Mouse (Mus musculus) adrenal gland, postnatal 36 days (tissue): ENCODE measurements around the gene Gm4553. TPM values are rescaled to one million over a fixed set of nuclear protein-coding genes. Genes with fewer than 3 reads are reported as not detected.
"Not testable (repeated sequence)": the region's sequence is repeated elsewhere in the genome, so short reads cannot be mapped to it uniquely, and the experiment has no call there.

Source experiments
- DNase-seq, 2 experiments: peaks; one replicate each; pipeline ENCODE4 v3.0.0; 2021; ENCODE audit warnings: mixed read lengths in 1 of 2
- long read RNA-seq, 2 experiments: library from polyadenylated mRNA; stranded (forward); transcript quantifications; one replicate each; pipeline ENCODE4 v2.0.0; 2021; ENCODE audit warnings: borderline sequencing depth in 2 of 2
- total RNA-seq, 2 experiments: library from RNA; stranded (reverse); gene quantifications; 2 replicates each; pipeline ENCODE4 v1.2.3; 2021

The Gm4553 gene
- not detected for total RNA-seq
- long read RNA-seq, experiment 1 = 0 reads
- long read RNA-seq, experiment 2 = 0 reads

DNA sequence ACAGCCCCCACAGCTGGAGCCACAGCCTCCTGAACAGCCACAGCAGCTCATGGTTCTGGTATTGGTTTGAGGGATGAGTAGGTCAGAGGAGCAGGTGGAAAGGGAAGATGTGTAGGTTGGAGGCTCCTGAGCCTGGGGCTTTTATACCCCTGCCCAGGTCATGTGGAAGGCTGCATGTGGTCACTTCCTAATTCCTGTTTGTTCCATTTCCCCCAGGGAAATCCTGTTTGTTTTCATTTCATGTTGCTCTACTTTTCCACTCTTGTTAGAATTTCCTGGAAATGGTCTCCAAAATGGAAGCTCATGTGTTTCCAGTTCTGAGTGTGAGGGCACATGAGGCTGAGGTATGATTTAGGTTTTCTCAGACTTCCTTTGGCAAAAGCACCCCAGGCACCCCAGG is at the start of gene Gm4553:
TSS of gene Gm4553 (minus strand) at position 101 of the 400 bp plus-strand sequence.
- DNase-seq = not testable (repeated sequence)

DNA sequence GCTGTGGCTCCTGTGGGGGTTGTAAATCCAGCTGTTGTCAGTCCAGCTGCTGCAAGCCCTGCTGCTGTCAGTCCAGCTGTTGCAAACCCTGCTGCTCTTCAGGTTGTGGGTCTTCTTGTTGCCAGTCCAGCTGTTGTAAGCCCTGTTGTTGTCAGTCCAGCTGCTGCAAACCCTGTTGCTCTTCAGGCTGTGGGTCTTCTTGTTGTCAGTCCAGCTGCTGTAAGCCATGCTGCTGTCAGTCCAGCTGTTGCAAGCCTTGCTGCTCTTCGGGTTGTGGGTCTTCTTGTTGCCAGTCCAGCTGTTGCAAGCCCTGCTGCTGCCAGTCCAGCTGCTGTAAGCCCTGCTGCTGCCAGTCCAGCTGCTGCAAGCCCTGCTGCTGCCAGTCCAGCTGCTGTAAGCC is 46.6 kb upstream of the Gm4553 start:
- DNase-seq = not testable (repeated sequence)

DNA sequence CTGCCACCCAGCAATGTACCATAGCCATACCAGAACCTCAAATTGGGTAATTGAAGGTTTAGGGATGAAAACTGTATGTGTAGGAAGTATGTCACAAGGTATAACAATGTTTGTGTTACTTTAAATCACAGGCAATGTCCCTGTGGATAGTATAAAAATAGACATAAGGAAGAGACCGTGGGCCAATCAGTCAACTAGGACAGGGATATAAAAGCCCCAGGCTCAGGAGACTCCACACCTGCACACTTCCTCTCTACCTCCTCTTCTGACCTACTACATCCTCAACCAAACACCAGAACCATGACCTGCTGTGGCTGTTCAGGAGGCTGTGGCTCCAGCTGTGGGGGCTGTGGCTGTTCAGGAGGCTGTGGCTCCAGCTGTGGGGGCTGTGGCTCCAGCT is 46.0 kb upstream of the Gm4553 start, which contains the start of gene Gm7579:
TSS of gene Gm7579 (plus strand) at position 301 of the 400 bp plus-strand sequence.
- DNase-seq = no peak

DNA sequence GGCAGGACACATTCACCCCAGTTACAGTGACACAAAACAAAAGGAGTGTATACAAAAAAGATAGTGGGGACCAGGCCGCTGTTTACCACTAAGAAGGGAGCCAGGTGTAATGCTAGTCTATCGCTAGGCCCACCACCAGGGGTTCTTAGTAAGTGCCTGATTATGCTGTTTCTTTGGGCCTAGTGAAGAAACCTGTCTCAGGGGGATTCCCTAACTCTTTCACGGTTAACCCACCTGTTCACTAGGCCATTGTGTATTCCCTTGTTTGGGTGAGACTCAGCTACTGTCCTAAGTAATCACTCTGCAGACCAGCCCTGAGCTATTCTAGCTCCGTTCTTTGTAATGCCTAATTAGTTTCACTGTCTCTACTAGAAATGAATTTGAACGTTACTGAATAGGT is 41.4 kb upstream of the Gm4553 start:
- DNase-seq = not testable (repeated sequence)

DNA sequence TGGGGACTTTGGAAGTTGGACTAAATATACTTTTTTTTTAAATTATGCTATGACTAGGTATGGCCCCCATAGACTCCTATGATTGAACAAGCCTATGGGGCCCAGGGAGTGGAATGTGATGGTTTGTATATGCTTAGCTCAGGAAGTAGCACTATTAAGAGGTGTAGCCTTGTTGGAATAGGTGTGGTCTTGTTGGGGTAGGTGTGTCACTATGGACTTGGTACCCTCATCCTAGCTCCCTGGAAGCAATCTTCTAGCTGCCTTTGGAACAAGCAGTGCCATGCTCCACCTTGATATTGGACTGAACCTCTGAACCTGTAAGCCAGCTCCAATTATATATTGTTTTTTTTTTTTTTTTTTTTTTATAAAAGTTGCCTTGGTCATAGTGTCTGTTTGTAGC is 39.9 kb upstream of the Gm4553 start:
- no peak for DNase-seq

DNA sequence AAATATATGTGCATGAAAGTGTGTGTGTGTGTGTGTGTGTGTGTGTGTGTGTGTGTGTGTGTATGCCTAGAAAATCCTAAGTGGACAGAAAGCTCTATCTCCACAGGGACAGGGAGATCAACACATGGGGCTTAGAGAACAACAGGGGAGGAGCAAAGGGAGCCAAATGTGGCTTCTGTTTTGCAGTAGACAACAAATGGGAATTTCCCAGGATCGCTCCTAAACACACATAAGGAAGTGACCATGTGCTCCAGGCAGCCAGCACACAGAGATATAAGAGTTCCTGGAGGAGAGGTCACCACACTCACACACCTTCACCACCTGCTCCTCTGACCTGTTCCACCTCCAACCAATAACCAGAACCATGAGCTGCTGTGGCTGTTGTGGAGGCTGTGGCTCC is 35.5 kb upstream of the Gm4553 start, which contains the start of gene Krtap5-3:
TSS of gene Krtap5-3 (plus strand) at position 301 of the 400 bp plus-strand sequence.
- DNase-seq = no peak

DNA sequence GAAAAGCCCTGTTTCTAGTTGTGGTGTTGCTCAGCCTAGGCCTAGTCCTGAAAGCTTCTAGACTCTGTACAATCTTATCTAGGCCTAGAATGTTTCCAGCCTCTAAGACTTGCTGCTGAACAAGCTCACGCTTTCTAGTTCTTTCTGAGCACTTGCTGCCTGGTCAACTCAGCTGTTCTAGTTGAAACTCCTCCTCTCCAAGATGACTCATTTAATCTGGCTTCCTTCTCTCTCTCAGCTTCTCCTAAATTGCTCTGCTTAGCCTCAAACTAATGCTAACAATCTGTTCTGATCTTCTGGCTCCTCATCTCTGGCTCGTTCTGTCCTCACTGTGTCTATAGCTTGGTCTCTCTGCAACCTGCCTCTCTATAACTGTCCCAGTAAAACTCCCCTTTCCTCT is 33.2 kb upstream of the Gm4553 start:
- no peak for DNase-seq

DNA sequence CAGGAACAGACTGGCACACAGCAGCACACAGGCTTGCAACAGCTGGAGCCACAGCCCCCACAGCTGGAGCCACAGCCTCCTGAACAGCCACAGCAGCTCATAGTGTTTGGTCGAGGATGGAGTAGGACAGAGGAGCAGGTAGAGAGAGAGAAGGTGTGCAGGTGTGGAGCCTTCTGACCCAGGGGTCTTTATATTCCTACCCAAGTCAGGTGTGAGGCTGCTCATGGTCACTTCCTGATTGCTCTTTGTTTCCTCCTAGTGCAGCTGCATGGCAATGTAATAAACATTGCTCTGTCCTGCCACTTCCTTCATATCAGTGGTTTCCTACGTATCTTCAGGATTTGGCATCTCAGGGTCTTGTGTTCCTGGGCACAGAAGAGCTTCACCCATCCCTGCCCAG is 24.8 kb upstream of the Gm4553 start, which contains the start of gene Gm10153:
TSS of gene Gm10153 (minus strand) at position 101 of the 400 bp plus-strand sequence.
- no peak for DNase-seq

DNA sequence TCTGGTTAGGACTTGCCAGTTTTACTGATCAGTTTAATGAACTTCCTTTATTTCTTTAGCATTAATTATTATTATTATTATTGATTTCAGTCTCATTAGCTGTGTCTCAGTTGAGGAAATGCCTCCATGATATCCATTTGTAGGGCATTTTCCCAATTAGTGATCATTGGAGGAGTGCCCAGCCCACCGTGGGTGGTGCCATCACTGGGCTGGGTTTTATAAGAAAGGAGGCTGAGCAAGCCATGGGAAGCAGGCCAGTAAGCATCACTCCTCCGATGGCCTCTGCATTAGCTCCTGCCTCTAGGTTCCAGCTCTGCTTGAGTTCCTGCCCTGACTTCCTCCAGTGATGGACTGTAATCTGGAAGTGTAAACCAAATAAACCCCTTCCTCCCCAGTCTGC is 22.6 kb upstream of the Gm4553 start:
- no peak for DNase-seq

DNA sequence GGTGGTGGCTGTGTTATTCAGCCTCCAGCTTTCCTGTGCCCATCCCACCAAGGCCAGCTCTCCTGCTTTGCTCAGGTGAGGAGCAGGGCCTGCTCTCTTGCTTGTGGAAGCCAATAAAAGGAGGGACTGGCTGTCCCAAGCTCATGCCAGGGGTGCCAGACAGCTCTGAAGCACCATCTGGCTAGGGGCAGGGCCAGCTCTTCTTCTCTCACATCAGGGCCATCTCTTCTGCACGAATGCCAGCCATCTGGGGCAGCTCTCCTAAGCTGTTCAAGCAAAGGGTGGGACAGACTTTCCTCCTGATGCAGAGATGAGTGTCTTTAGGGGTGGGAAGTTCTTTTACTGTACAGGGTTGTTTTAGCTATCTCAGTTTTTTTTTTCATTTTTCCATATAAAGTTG is 15.5 kb upstream of the Gm4553 start:
- no peak for DNase-seq

DNA sequence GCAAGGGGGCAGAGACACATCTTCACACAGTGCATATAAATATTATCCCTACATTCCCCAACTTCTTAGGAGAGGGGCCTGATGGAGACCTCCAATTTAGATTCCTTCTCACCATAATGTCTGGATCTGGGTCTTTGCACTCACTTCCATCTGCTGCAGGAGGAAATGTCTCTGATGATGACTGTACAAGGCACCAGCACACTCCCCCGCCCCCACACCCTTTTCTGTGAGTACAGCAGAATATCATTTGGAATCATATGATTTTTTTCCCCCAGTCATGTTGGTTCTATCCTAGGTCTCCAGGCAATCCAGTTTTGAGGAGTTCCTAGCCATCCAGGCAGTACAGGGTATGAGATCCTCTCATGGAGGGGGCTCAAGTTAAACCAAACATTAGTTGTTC is 13.1 kb upstream of the Gm4553 start:
- no peak for DNase-seq

DNA sequence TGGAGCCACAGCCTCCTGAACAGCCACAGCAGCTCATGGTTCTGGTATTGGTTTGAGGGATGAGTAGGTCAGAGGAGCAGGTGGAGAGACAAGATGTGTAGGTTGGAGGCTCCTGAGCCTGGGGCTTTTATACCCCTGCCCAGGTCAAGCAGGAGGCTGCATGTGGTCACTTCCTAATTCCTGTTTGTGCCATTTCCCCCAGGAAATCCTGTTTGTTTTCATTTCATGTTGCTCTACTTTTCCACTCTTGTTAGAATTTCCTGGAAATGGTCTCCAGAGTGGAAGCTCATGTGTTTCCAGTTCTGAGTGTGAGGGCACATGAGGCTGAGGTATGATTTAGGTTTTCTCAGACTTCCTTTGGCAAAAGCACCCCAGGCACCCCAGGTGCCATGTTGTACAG is 10.4 kb upstream of the Gm4553 start, which contains the start of gene Krtap5-2:
TSS of gene Krtap5-2 (minus strand) at position 101 of the 400 bp plus-strand sequence.
- DNase-seq = not testable (repeated sequence)

DNA sequence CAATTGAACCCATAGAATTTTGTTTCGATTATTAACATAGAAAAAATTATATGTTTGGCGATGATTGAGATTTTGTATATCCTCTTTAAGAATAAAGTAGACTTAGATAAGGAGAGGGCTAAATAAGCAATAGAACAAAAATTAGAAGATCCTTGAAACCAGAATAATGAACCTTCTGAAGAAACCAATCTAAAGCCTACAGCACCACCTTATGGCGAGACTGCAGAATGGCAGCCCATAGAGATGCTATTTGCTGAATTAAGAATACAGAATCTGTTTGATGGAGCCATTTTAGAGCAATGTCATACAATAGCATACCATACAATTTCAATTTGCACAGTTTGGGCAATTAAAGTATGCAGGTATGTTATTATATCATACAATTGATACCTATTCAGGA is 4.3 kb upstream of the Gm4553 start:
- peak in 1 of 2 experiments; percentile 5 for DNase-seq

DNA sequence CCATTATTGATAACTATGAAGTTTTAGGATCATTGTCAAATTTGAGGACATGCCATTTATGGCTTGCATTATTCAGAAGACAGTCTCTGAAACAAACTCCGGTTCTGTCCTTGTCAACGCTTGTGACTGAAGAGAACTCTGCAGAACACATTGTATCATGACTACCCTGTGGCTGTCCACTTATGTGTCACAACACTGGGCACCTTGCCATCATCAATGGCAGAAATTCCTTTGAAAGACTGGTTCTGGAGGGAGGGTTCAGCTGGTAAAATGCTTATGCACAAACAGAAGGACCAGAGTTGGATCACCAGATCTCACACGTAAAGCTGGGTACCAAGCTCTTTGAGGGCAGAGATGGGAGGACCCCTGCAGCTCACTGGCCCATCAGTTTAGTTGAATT is 6.2 kb downstream of the Gm4553 start:
- peak; percentile 17 to 66 for DNase-seq

DNA sequence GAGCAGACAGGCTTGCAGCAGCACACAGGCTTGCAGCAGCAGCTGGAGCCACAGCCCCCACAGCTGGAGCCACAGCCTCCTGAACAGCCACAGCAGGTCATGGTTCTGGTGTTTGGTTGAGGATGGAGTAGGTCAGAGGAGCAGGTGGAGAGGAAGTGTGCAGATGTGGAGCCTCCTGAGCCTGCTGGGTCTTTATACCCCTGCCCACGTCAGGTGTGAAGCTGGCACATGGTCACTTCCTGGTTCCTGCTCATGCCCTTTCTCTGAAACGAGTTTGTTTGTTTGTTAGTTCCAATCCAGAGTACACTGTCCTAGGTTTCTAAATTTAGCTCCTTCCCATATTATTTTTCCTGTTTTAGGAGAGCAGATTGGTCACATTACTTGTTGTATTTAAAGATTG is 8.5 kb downstream of the Gm4553 start, which contains the start of gene Gm29735:
TSS of gene Gm29735 (minus strand) at position 101 of the 400 bp plus-strand sequence.
- DNase-seq = not testable (repeated sequence)

DNA sequence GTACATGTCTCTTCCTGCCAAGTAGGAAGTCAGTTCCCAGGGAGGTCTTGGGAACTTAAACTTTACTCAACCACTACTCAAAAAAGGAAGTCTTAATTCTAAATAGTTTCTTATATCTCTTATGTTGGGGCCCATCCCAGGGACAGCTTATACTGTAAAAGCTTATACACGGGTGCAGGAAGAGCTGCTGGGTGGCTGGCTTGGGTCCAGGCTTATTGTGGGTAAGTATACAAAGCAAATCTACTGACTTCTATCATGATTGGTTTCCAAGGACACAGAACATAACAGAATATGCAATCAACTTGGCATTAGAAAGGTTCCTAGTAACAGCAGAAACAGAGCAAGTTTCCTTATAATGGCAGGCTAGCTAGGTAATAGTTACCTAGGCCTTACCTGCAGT is 10.2 kb downstream of the Gm4553 start:
- DNase-seq = no peak

DNA sequence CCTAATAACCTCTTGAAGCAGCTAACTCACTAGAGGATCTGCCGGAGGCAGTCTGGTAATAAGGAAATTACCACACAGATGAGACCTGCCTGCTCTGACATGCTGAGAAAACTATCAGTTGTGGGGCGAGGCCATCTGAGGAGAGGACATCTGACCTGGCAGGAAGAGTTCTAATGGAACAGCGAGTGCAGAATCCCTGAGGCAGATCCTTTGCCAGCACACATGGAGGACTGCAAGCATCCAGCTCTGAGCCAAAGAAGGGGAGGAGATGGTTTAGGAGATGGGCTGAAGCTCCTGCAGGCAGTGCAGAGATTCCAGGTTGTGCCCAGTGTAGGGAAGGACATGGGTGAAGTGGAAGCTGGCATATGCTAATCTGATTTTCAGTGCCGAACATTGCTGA is 13.3 kb downstream of the Gm4553 start:
- no peak for DNase-seq

DNA sequence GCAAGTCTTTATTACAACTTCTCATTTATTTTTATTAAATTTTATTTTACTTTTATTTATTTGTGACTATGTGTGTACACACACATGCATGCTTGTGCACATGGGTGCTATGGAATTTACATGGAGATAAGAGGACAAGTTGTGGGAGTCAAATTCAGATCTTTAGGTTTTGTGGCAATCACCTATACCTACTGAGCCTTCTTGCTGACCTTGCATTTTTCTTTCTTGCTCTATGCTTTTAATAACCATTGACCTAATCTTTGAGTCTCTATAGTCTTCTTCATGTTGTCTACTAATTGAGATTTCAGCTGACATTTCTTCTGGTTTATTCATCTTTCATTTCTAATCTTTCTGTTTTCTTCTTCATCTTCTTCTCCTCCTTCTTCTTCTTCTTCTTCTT is 16.9 kb downstream of the Gm4553 start:
- DNase-seq = no peak

DNA sequence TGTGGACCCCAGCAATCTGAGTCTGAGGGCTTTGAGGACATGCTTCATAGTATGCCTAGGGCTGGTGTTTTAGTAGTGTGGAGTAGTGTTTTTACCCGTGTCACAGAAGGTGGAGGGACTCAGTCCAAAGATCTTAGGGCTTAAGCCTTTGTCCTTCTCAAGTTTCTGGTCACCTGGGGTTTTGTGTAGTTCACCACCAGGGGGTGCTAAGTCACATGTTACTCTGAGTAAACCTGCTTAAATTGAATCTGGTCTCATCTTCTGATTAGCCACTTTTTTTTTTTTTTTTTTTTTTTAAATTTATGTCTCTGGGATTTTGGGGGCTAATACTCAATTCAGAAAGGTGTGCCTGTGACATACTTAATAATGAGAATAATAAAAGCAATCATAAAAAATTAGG is 19.5 kb downstream of the Gm4553 start:
- peak; percentile 36 to 73 for DNase-seq

DNA sequence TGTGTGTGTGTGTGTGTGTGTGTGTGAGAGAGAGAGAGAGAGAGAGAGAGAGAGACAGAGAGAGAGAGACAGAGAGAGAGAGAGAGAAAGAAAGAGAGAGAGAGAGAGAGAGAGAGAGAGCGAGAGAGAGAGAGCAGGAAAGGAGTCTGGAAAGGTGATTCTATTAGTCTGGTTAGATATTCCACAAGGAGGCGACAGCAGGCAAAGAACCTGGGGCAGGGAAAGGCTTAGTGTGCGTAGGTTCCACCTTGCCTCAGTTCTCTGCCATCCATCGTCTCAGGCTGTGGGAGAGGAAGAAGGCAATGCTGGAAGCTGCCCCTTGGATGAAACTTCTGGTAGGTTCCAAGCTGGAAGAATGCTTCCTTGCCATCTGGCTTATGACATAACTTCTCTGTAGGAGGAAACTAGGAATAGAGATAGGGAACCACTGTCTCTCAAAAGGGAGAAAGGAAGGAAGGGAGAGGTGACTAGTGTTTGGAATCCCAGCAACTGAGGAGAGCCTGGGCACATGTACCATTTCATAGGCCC is 20.1 kb downstream of the Gm4553 start:
- DNase-seq = no peak

DNA sequence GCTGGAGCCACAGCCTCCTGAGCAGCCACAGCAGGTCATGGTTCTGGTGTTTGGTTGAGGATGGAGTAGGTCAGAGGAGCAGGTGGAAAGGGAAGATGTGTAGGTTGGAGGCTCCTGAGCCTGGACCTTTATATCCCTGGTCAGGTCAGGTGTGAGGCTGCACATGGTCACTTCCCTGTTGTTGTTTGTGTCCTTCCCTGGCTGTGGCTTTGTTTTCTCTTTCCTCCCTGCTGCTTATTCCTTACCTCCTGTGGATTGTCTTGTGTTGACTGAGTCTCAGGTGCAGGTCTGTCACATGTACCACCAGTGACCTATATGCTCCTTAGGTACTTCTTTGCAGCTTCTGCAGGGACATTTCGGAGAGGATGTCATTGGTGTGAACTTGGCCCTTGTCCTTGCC is 21.0 kb downstream of the Gm4553 start, which contains the start of gene Gm45337:
TSS of gene Gm45337 (minus strand) at position 101 of the 400 bp plus-strand sequence.
- DNase-seq = no peak

DNA sequence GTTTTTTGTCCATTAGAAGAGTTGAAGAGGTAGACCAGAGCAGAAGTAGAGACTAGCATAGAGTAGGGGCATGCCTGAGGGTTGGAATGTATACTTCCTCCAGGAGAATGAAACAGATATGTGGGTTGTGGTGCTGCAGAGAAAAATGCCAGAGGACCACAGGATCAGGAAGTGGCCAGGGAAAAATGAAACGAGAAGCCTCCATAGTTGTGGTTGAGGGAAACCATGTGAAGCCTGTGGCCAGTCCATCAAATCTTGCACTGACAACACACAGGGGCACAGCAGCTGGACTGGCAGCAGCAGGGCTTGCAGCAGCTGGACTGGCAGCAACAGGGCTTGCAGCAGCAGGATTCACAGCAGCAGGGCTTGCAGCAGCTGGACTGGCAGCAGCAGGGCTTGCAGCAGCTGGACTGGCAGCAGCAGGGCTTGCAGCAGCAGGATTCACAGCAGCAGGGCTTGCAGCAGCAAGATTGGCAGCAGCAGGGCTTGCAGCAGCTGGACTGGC is 22.0 kb downstream of the Gm4553 start:
- DNase-seq = not testable (repeated sequence)

DNA sequence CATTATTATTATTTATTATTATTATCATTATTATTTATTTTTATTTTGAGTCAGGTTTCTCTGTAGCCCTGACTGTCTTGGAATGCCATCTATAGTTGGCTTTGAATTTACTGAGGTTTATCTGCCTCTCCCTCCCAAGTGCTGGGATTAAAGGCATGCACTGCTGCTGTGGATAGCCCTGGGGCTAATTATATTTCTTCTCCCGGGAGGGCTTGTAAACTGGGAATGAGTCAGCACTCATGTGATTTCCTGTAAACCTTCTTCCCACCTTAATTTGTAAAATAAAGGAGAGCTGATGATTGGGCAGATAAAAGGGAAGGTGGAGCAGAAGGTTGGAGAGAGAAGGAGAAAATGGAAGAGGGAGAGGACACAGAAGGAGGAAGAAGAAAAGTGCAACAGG is 24.8 kb downstream of the Gm4553 start:
- DNase-seq = no peak

DNA sequence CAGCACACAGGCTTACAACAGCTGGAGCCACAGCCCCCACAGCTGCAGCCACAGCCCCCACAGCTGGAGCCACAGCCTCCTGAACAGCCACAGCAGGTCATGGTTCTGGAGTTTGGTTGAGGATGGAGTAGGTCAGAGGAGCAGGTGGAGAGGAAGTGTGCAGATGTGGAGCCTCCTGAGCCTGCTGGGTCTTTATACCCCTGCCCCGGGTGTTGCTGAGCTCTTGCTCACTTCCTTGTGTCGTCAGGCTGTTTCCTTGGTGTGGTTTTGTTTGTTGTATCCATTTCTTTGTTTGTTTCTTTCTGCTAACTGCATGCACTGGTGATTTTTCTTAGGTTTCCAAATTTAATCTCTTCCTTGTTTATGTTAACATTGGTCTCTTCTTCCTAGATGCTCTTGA is 29.6 kb downstream of the Gm4553 start, which contains the start of gene Gm39115:
TSS of gene Gm39115 (minus strand) at position 101 of the 400 bp plus-strand sequence.
- not testable (repeated sequence) for DNase-seq
